Mouse (Mus musculus) activated CD4-positive, CD25-positive, alpha-beta regulatory T cell, adult 4 months (primary cell): ENCODE measurements around the gene Decr2. TPM values are rescaled to one million over a fixed set of nuclear protein-coding genes. Genes with fewer than 3 reads are reported as not detected.
"Not testable (repeated sequence)": the region's sequence is repeated elsewhere in the genome, so short reads cannot be mapped to it uniquely, and the experiment has no call there.

ENCODE experiments used
- ATAC-seq: one replicate; pipeline ENCODE4 v1.8.0; 2017
- polyA plus RNA-seq, 2 experiments: library from polyadenylated mRNA; unstranded; fragments of 100-300 nt; shearing (Covaris generic); gene quantifications; one replicate each; pipeline ENCODE4 v1.2.1; 2017

Gene Decr2
- polyA plus RNA-seq, 2 experiments from 2014 or later = 12.9 to 25.7 TPM

- no peak for ATAC-seq
Measured at GRCm38 (mm10) chr17:26057787-26058567, 32.2 kb downstream of the Decr2 start.

- ATAC-seq = no peak
Measured at GRCm38 (mm10) chr17:26057278-26057677, 32.9 kb downstream of the Decr2 start.

GRCm38 (mm10) chr17:26055164-26055563, 35.0 kb downstream of the Decr2 start:
- ATAC-seq = no peak

DNA sequence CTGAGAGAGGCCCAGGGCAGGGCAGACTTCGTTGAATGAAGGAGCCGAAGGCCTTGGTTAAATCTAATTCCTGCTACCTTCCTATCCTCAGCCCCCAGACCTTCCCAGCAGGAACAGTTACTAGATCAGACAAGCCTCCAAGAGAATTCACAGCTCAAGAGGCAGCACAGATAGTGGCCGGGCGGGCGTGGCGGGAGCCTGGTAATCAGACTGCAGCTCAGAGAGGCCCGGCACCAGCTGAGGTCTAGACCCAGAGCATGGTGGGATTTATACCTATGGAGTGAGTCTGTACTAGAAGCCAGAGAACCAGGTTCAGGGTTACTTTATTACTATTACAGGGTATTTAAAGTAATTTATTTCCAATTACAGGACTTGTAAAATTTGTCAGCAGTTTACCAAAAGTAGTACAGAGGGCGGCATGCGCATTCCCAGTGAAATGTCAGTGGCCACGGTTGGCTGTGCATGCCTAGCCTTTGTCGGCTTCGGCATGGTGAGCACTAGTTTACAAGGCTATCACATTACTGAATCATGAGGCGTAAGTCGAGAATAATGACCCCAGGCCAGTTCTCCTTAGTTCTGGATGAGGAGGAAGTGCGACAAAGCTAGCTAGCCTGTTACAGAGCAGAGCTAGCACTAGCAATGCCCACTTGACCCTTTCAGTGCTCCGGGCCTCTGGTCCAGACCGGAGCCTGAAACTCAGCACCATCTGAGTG, 35.8 kb downstream of the Decr2 start:
- ATAC-seq = no peak

- ATAC-seq = no peak
Measured at GRCm38 (mm10) chr17:26052706-26053105, 37.4 kb downstream of the Decr2 start.

DNA sequence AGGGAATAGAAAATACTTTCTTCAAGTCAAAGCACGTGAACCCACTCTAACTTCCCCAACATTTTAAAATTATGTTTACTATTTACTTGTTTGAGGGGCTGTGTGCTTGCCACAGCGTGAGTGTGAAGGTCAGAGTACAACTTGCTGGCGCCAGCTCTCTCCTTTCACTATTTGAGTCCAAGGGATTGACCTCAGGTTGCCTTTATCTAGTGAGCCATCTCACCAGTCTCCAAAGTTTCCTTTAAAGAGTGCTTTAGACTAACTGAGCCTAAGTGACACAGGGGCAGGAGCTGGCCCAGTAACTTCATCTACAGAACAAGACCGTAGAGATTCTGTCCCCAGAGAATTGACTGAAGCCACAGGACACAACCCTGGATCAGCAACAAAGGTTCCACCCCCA, 38.1 kb downstream of the Decr2 start:
- ATAC-seq = no peak

- no peak for ATAC-seq
Measured at GRCm38 (mm10) chr17:26048118-26048517, 42.0 kb downstream of the Decr2 start.

GRCm38 (mm10) chr17:26046253-26046997, 43.7 kb downstream of the Decr2 start:
- no peak for ATAC-seq

DNA sequence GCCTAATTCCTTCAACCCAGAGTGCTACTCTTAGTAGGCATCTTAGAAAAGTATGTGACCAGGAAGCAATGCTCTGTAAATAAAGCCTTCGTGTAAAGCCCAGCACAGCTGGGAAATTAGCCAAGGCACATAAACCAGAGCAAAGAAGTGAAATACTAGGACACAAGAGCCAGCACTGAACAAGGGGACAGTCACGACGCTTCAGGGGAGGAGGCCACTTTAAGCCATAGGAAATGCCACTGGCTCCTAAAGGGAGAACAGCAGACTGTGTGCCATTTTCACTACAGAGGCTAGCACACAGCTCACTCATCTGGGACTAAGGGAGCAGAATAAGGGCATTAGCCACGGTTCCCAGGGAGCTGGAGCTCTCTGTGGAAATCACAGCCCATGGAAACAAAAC, 44.9 kb downstream of the Decr2 start:
- no peak for ATAC-seq

GRCm38 (mm10) chr17:26043249-26043636, 46.9 kb downstream of the Decr2 start:
- ATAC-seq = no peak

DNA sequence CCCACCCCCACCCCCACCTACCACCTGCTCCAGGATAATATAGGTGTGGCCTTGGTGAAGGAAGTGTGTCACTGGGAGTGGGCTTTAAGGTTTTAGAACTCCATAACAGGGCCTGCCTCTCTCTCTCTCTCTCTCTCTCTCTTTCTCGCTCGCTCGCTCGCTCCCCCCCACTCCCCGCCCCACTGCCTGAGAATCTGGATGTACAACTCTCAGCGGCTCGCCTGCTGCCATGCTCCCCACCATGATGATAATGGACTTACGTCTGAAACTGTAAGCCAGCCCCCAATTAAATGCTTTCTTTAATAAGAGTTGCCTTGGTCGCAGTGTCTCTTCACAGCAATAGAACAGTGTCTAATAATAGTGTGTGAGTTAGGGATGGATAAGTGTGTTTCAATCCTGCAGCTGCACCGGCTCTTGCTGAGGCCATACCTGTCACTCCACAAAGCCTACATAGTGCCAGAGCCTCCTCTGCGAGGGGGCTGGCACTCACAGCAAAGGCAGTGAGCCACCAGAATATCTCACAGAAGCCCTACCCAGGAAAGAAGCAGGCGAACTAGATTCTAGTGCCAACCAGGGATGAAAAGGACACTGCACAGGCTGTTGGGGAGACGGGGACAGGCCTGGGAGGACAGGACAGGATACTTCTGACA, 47.4 kb downstream of the Decr2 start:
- no peak for ATAC-seq

GRCm38 (mm10) chr17:26041111-26041802, 48.9 kb downstream of the Decr2 start:
- no peak for ATAC-seq

GRCm38 (mm10) chr17:26040711-26041110, 49.4 kb downstream of the Decr2 start:
- ATAC-seq = not testable (repeated sequence)

GRCm38 (mm10) chr17:26032037-26032436, 58.1 kb downstream of the Decr2 start:
- ATAC-seq = no peak

DNA sequence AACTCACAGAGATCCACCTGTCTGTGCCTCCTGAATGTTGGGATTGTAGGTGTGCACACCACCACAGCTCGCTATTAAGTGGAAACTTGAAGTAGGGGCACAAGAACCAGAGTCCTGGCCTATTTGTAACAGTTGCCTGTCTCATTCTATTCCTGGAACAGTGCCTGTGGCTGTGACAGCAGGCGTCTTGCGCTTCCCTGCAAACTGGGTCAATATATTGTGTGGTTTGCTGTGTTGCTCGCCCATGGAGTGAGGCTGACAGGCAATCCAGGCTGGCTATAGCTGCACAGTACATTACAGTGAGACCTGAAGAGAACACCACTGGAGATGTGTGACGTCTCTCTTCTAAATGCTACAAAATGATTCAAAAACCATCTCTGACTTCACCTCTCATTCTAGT, 58.6 kb downstream of the Decr2 start:
- ATAC-seq = no peak

Other genes with a start within 250 kb of the Decr2 start
- 1 to 10 TPM in 1 of 2 experiments, not detected in 1; 1.1 TPM for gene Gm20683, start 248.6 kb downstream of the Decr2 start, polyA plus RNA-seq
- 10 to 100 TPM; 18.4 to 29.8 TPM for gene Rhot2, start 245.5 kb downstream of the Decr2 start, polyA plus RNA-seq
- gene Wdr90, start 228.8 kb downstream of the Decr2 start, polyA plus RNA-seq = 1 to 10 TPM; 3.8 to 8.3 TPM
- gene Mcrip2, start 221.6 kb downstream of the Decr2 start, polyA plus RNA-seq = 1 to 10 TPM; 2.2 to 6.9 TPM
- gene Mettl26, start 215.3 kb downstream of the Decr2 start, polyA plus RNA-seq = 100 to 1,000 TPM in 1 of 2 experiments, 10 to 100 TPM in 1; 88.3 to 119 TPM
- under 1 TPM; 0.48 to 0.82 TPM for gene Wfikkn1, start 209.5 kb downstream of the Decr2 start, polyA plus RNA-seq
- gene Rab40c, start 170.6 kb downstream of the Decr2 start, polyA plus RNA-seq = 1 to 10 TPM; 5.1 to 5.6 TPM
- 10 to 100 TPM; 19.0 to 26.6 TPM for gene Pigq, start 145.4 kb downstream of the Decr2 start, polyA plus RNA-seq
- not detected for gene Nhlrc4, start 145.4 kb downstream of the Decr2 start, polyA plus RNA-seq
- not detected for gene A930017K11Rik, start 137.8 kb downstream of the Decr2 start, polyA plus RNA-seq
- 1 to 10 TPM; 5.2 to 7.1 TPM for gene Capn15, start 104.5 kb downstream of the Decr2 start, polyA plus RNA-seq
- gene Rab11fip3, start 20.8 kb downstream of the Decr2 start, polyA plus RNA-seq = 1 to 10 TPM; 2.4 to 2.7 TPM
- gene Nme4, start 5.3 kb upstream of the Decr2 start, polyA plus RNA-seq = 1 to 10 TPM; 1.6 TPM
- gene Tmem8, start 23.0 kb upstream of the Decr2 start, polyA plus RNA-seq = 1 to 10 TPM; 4.8 to 4.9 TPM
- gene Mrpl28, start 33.2 kb upstream of the Decr2 start, polyA plus RNA-seq = 100 to 1,000 TPM; 111 to 135 TPM
- 10 to 100 TPM; 10.5 to 13.5 TPM for gene Axin1, start 48.4 kb upstream of the Decr2 start, polyA plus RNA-seq
- not detected for gene Pdia2, start 108.8 kb upstream of the Decr2 start, polyA plus RNA-seq
- gene Rgs11, start 112.6 kb upstream of the Decr2 start, polyA plus RNA-seq = 1 to 10 TPM; 2.9 to 8.9 TPM
- gene Arhgdig, start 117.4 kb upstream of the Decr2 start, polyA plus RNA-seq = not detected
- gene Fam234a, start 153.9 kb upstream of the Decr2 start, polyA plus RNA-seq = 10 to 100 TPM; 20.9 to 21.3 TPM
- gene Luc7l, start 162.6 kb upstream of the Decr2 start, polyA plus RNA-seq = 10 to 100 TPM; 47.9 to 51.0 TPM